Mouse (Mus musculus) macrophage (primary cell): Measurements from ENCODE around the gene Magix. TPM values are rescaled to one million over a fixed set of nuclear protein-coding genes. Genes with fewer than 3 reads are reported as not detected.
"Not testable (repeated sequence)": the region's sequence is repeated elsewhere in the genome, so short reads cannot be mapped to it uniquely, and the experiment has no call there.

Experiments
- H3K27ac ChIP-seq: fragments of 350-480 bp; formaldehyde crosslinking; 2 replicates; pipeline ENCODE4 v1.9.0; 2021
- H3K36me3 ChIP-seq: fragments of 350-480 bp; formaldehyde crosslinking; 2 replicates; pipeline ENCODE4 v1.9.0; 2021; ENCODE audit errors: inconsistent target
- H3K4me3 ChIP-seq: fragments of 350-480 bp; formaldehyde crosslinking; 2 replicates; pipeline ENCODE4 v1.9.0; 2021; ENCODE audit errors: inconsistent target
- H3K79me2 ChIP-seq: fragments of 350-480 bp; formaldehyde crosslinking; 2 replicates; pipeline ENCODE4 v1.9.0; 2021; ENCODE audit errors: inconsistent target
- WGBS: methylation state at CpG from one replicate; pipeline ENCODE4 v1.1.7; 2026; ENCODE audit warnings: inconsistent platforms; ENCODE audit not compliant: missing documents; 5-methylcytosine and 5-hydroxymethylcytosine counted together
- polyA plus RNA-seq: library from polyadenylated mRNA; stranded (reverse); fragments of 250-400 nt; gene quantifications from 3 replicates; pipeline ENCODE4 v1.2.4, GENCODE M21; 2018; ENCODE audit warnings: inconsistent platforms
- total RNA-seq, 78 experiments: library from RNA; depleted of rRNA; stranded (reverse); fragments of 250-400 nt; gene quantifications; 1 replicate in 9 of 78; 2 replicates in 24 of 78; 3 replicates in 43 of 78; 4 replicates in 2 of 78; pipeline ENCODE4 v1.2.4; 2018; ENCODE audit warnings: inconsistent platforms in 56 of 78

Magix gene
- total RNA-seq (2018; cell fraction: chromatin; rRNA removed), result not detected
- not detected for total RNA-seq (2018; cell fraction: cytosol; rRNA removed)
- total RNA-seq (2018; cell fraction: nucleus; rRNA removed), result not detected
- polyA plus RNA-seq, result 0.14 TPM in 1 of 3 replicates, not detected in the others

- 85% methylated on average over 13 of the region's 14 CpGs for WGBS
- H3K4me3 ChIP-seq, result no peak within 1 kb of the TSS; the same call in 1 of the 2 replicates
- no peaks in the 10 kb centered on the region for H3K79me2 ChIP-seq
- H3K27ac ChIP-seq, result no peak within 1 kb of the TSS
- no peaks in the 10 kb centered on the region for H3K36me3 ChIP-seq
Measured at GRCm38 (mm10) chrX:7680864-7681263, at the start of gene Magix. TSS of gene Magix (minus strand) at chrX:7681251.

DNA sequence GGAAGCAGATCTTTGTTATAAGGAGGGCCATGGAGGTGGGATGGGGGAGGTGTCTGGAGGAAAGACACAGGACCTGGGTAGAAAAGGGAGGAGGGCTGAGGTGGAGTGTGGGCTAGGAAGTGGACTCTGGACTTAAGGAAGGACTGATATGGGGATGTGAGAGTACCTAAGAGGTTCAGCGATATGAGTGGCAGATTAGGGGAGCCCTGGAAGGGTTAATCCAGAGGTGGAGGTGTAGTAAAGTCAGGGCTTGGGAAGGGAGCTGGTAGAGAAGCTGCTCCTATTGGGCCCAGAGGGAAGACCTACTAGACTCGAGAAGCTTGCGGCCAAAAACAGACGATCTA is 47.8 kb upstream of the Magix start:
- Histone ChIP-seq H3K4me3 (peak overlapping the region; percentile 28), H3K36me3 (no peaks in the 10 kb centered on the region), H3K79me2 (no peaks in the 10 kb centered on the region), H3K27ac (no peak overlapping the region)
- 49% methylated on average over 4 of the region's 4 CpGs for WGBS

DNA sequence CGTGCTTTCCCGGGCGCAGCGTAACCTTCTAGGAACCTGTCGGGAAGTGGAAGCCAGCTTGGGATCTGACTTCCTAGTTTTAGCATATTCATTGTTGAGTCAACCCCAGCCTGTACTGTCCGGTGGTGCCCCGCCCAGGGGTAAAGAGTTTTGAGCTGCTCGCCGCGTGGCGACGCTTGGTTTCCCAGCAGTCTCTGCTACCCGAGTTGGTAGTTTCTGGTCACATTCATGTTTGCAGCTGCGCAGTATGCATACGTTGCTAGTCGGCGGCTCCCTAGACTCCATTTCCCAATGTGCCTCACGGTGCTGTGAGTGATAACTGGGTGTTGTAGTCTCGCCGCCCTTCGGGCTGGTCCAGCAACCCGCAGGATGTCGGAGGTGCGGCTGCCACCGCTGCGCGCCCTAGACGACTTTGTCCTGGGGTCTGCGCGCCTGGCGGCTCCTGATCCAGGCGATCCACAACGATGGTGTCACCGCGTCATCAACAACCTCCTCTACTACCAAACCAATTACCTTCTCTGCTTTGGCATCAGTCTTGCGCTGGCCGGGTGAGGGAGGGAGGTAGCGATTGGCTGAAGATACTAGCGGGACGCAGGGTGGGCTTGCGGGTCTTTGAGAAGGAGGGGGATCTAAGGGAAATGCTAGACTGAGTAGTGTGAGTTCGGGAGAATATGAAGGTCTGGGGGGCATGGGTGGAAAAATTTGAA is 47.3 kb upstream of the Magix start, which contains the start of gene Praf2:
Gene Praf2 (plus strand): TSS at position 225 of the 707 bp plus-strand sequence.
- Histone ChIP-seq H3K79me2 (peaks cover 2% of the 10 kb centered on the region; the same call in 1 of the 2 replicates), H3K27ac (peak within 1 kb of the TSS; percentile 42), H3K36me3 (no peaks in the 10 kb centered on the region), H3K4me3 (peak within 1 kb of the TSS; percentile 28)
- WGBS, result 29% methylated on average over 42 of the region's 42 CpGs

GRCm38 (mm10) chrX:7727176-7727575 is 46.1 kb upstream of the Magix start:
- Histone ChIP-seq H3K79me2 (peaks cover 14% of the 10 kb centered on the region; the same call in 1 of the 2 replicates), H3K4me3 (no peak overlapping the region), H3K27ac (no peak overlapping the region), H3K36me3 (no peaks in the 10 kb centered on the region)
- 71% methylated on average over 13 of the region's 13 CpGs for WGBS

GRCm38 (mm10) chrX:7725841-7726240 is 44.8 kb upstream of the Magix start:
- H3K36me3 ChIP-seq, result no peaks in the 10 kb centered on the region
- H3K27ac ChIP-seq, result no peak overlapping the region
- no peak overlapping the region for H3K4me3 ChIP-seq
- WGBS, result 90% methylated on average over 8 of the region's 12 CpGs
- H3K79me2 ChIP-seq, result peaks cover 14% of the 10 kb centered on the region; the same call in 1 of the 2 replicates

GRCm38 (mm10) chrX:7724135-7724534 is 43.1 kb upstream of the Magix start:
- Histone ChIP-seq H3K27ac (no peak overlapping the region), H3K36me3 (no peaks in the 10 kb centered on the region), H3K79me2 (peaks cover 14% of the 10 kb centered on the region; the same call in 1 of the 2 replicates), H3K4me3 (no peak overlapping the region)
- WGBS, result 88% methylated on average over 6 of the region's 7 CpGs

DNA sequence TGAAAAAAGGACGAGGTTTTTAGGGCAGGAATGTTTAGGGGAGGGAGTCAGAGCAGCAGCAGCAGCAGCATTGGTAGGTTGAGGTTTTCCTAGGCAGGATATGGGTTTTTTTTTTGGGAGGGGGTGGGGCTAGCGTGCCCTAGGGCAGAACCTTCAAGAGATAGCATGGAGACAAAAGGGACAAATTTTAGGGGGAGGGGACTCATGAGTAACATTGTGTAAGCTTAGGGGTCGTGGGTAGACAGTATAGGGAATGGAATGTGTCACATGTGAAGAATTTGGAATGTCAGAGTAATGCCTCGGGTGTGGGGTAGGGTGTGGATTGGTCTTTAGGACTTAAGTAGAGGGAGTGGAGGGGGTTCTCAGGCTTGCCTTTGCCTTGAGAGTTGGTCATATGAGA is 41.6 kb upstream of the Magix start:
- Histone ChIP-seq H3K36me3 (no peaks in the 10 kb centered on the region), H3K79me2 (peaks cover 14% of the 10 kb centered on the region; the same call in 1 of the 2 replicates), H3K27ac (peak overlapping the region; percentile 84; the same call in 1 of the 2 replicates), H3K4me3 (peak overlapping the region; percentile 67)
- WGBS, result 26% methylated on average over 4 of the region's 4 CpGs

GRCm38 (mm10) chrX:7722282-7722611 is 41.2 kb upstream of the Magix start:
- WGBS, result 54% methylated on average over 8 of the region's 11 CpGs
- no peaks in the 10 kb centered on the region for H3K36me3 ChIP-seq
- peaks cover 14% of the 10 kb centered on the region; the same call in 1 of the 2 replicates for H3K79me2 ChIP-seq
- peak overlapping the region; percentile 84 for H3K27ac ChIP-seq
- H3K4me3 ChIP-seq, result peak overlapping the region; percentile 67

GRCm38 (mm10) chrX:7721514-7722281 is 40.6 kb upstream of the Magix start, which contains the start of gene Gm45208:
TSS of gene Gm45208 (plus strand) at chrX:7722245.
- Histone ChIP-seq H3K4me3 (peak within 1 kb of the TSS; percentile 67), H3K79me2 (peaks cover 14% of the 10 kb centered on the region; the same call in 1 of the 2 replicates), H3K36me3 (no peaks in the 10 kb centered on the region), H3K27ac (peak within 1 kb of the TSS; percentile 84)
- 28% methylated on average over 20 of the region's 22 CpGs for WGBS

GRCm38 (mm10) chrX:7716058-7716457 is 35.0 kb upstream of the Magix start:
- H3K27ac ChIP-seq, H3K4me3 ChIP-seq, H3K36me3 ChIP-seq, H3K79me2 ChIP-seq: not testable (repeated sequence)
- WGBS, result 33% methylated on average over 1 of the region's 1 CpGs

GRCm38 (mm10) chrX:7714135-7714899 is 33.3 kb upstream of the Magix start, which contains the start of gene Wdr45:
TSS of gene Wdr45 (plus strand) at chrX:7714333.
- peak within 1 kb of the TSS; percentile 64 for H3K27ac ChIP-seq
- 27% methylated on average over 20 of the region's 60 CpGs for WGBS
- not testable (repeated sequence) for H3K79me2 ChIP-seq

GRCm38 (mm10) chrX:7713764-7714134 is 32.7 kb upstream of the Magix start:
- H3K4me3 ChIP-seq, result peak overlapping the region; percentile 37
- not testable (repeated sequence) for H3K79me2 ChIP-seq, H3K36me3 ChIP-seq
- 17% methylated on average over 4 of the region's 12 CpGs for WGBS
- H3K27ac ChIP-seq, result peak overlapping the region; percentile 29

More at GRCm38 (mm10) chrX:7714135-7714899, 33.3 kb upstream of the Magix start, which contains the start of gene Wdr45:
- H3K4me3 ChIP-seq, result peak within 1 kb of the TSS; percentile 37
- H3K36me3 ChIP-seq, result not testable (repeated sequence)

DNA sequence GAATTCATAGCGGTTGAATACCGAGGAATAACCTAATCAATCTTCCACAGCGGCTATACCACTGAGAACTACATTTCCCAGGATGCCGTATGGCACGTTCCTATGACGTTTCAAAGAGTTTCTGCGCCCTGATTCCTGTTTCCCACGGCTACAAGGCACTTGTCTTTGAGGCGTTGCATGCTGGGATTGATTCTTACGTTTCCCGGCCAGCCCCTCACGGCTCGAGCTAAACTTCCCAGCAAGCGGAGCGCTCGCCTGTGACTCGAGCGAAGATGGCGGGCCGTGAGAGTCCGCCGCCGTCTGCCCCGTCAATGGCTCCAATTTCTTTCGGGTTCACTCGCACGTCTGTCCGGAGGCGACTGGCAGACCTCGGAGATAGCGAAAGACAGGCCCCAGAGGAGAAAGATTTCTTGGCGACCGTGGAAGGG is 15.9 kb upstream of the Magix start, which contains the start of gene Gpkow:
Gene Gpkow (plus strand): TSS at position 178 of the 428 bp plus-strand sequence.
- 14% methylated on average over 31 of the region's 33 CpGs for WGBS
- peaks cover 31% of the 10 kb centered on the region for H3K79me2 ChIP-seq
- no peaks in the 10 kb centered on the region for H3K36me3 ChIP-seq
- peak within 1 kb of the TSS; percentile 69 for H3K4me3 ChIP-seq
- peak within 1 kb of the TSS; percentile 39 for H3K27ac ChIP-seq

DNA sequence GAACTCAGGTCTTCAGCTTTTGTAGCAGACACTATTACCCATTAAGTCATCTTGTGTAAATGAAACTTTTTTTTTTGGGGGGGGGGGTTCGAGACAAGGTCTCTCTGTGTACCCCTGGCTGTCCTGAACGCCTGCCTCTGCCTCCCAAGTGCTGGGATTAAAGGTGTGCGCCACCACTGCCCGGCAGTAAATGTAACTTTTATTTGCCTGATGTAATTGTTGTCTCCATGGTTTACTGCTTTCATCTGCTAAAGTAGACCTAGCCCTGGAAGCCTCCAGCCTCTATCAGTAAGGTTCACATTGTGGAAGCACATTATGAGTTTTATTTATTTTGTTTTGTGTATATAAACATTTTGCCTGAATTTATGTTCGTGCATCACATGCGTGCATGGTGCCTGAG is 15.5 kb upstream of the Magix start:
- H3K4me3 ChIP-seq, result no peak overlapping the region
- H3K36me3 ChIP-seq, result no peaks in the 10 kb centered on the region
- WGBS, result 30% methylated on average over 4 of the region's 6 CpGs
- no peak overlapping the region for H3K27ac ChIP-seq
- H3K79me2 ChIP-seq, result peaks cover 31% of the 10 kb centered on the region
